Mouse (Mus musculus) kidney, postnatal 4 days (tissue): ENCODE measurements around the gene Wdr92.

Experiments
- DNase-seq, 2 experiments: peaks; one replicate each; pipeline ENCODE4 v3.0.0; 2021; ENCODE audit warnings: mixed read lengths in 2 of 2

Wdr92 gene

GRCm38 (mm10) chr11:17181807-17182206 is at the start of gene Wdr92:
Gene Wdr92, plus strand, starts transcription at chr11:17182107.
- DNase-seq = no peak

- no peak for DNase-seq
Observed at GRCm38 (mm10) chr11:17135638-17136037, 46.3 kb upstream of the Wdr92 start.

GRCm38 (mm10) chr11:17138306-17139033 is 43.4 kb upstream of the Wdr92 start:
- no peak for DNase-seq

- DNase-seq = peak; percentile 97 to 98
Observed at GRCm38 (mm10) chr11:17158858-17159737, 22.8 kb upstream of the Wdr92 start, which contains the start of gene Ppp3r1. Gene Ppp3r1, plus strand, starts transcription at chr11:17159263.

GRCm38 (mm10) chr11:17159738-17160241 is 22.1 kb upstream of the Wdr92 start:
- DNase-seq = peak in 1 of 2 experiments; percentile 65

- peak; percentile 57 to 73 for DNase-seq
Observed at GRCm38 (mm10) chr11:17160242-17160641, 21.7 kb upstream of the Wdr92 start.

GRCm38 (mm10) chr11:17163956-17164355 is 18.0 kb upstream of the Wdr92 start:
- no peak for DNase-seq

GRCm38 (mm10) chr11:17166627-17167026 is 15.3 kb upstream of the Wdr92 start:
- DNase-seq = no peak

GRCm38 (mm10) chr11:17169262-17169661 is 12.6 kb upstream of the Wdr92 start:
- DNase-seq = no peak

GRCm38 (mm10) chr11:17170938-17171729 is 10.8 kb upstream of the Wdr92 start:
- DNase-seq = no peak

GRCm38 (mm10) chr11:17172300-17172699 is 9.6 kb upstream of the Wdr92 start:
- DNase-seq = no peak

- DNase-seq = no peak
Observed at GRCm38 (mm10) chr11:17176638-17177037, 5.3 kb upstream of the Wdr92 start.

GRCm38 (mm10) chr11:17180753-17181152 is 1.2 kb upstream of the Wdr92 start:
- no peak for DNase-seq

- no peak for DNase-seq
Observed at GRCm38 (mm10) chr11:17183165-17183564, 1.3 kb downstream of the Wdr92 start.

- no peak for DNase-seq
Observed at GRCm38 (mm10) chr11:17187649-17188048, 5.7 kb downstream of the Wdr92 start.

GRCm38 (mm10) chr11:17188786-17189185 is 6.9 kb downstream of the Wdr92 start:
- DNase-seq = no peak

- DNase-seq = no peak
Observed at GRCm38 (mm10) chr11:17192151-17192844, 10.4 kb downstream of the Wdr92 start.

- DNase-seq = no peak
Observed at GRCm38 (mm10) chr11:17199170-17199569, 17.3 kb downstream of the Wdr92 start.

GRCm38 (mm10) chr11:17199840-17200501 is 18.1 kb downstream of the Wdr92 start:
- no peak for DNase-seq

GRCm38 (mm10) chr11:17200936-17201335 is 19.0 kb downstream of the Wdr92 start:
- DNase-seq = no peak

- DNase-seq = no peak
Observed at GRCm38 (mm10) chr11:17202481-17202880, 20.6 kb downstream of the Wdr92 start.
